Comparison of ENCODE assay signal across 8 mouse cellular contexts in the genomic region with DNA sequence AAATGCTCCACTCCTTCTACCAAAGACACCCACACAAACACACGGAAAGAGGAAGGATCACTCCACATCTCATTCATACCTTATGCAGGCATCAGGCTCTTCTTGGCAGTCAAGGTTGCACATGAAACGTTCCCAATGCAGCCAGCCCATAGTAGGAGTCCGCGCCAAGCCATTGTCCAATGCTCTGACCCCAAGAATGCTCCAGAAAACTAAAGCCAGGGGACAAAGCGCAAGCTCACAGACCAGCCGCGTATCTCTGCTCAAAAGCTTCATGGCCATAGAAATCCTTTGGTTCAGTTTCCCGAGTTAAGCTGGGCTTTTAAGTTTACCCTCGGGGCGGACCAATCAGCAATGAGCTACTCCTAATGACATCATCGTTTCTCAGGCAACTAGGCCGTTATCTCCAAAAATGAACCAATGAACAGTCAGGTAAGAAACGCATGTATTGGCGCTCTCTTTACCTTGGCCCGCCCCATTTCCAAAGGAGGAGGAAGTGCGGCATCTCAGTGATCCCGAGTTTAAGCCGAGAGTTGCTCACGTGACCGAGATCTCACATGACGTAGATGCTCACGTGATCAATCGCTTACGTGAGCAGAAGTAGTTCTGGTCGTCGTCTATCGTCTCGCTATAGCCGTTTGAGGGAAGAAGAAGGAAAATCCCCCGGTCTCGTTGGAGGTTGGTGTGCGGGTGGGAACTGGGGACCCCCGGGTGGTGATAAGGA. TPM values are rescaled to one million over a fixed set of nuclear protein-coding genes. Genes with fewer than 3 reads are reported as not detected.
DNase-seq lines count a peak whose midpoint lies in the region; ATAC-seq and TF ChIP-seq lines count a peak whose summit lies in the region.

TSS of gene Gla (minus strand) at position 467 of the 721 bp plus-strand sequence.
TSS of gene Hnrnph2 (plus strand) at position 521 of the 721 bp plus-strand sequence.

- peak within 1 kb of the TSS; percentile 61 for H3K4me3 ChIP-seq in hindbrain, embryonic 10.5 days
- peak within 1 kb of the TSS; percentile 53 for H3K4me3 ChIP-seq in lung, postnatal 0 days (ENCODE audit: low read depth, low read length)

- peak within 1 kb of the TSS; percentile 92 for H3K27ac ChIP-seq in hindbrain, embryonic 10.5 days
- peak within 1 kb of the TSS; percentile 91 for H3K27ac ChIP-seq in lung, postnatal 0 days (ENCODE audit: low read length)

- peaks cover 11% of the 10 kb centered on the region; the same call in 1 of the 2 replicates for H3K36me3 ChIP-seq in hindbrain, embryonic 10.5 days
- no peaks in the 10 kb centered on the region for H3K36me3 ChIP-seq in lung, postnatal 0 days (ENCODE audit: insufficient read depth, low read length)

- H3K9ac ChIP-seq in lung, postnatal 0 days (replicated peaks; ENCODE audit: low read depth), result peak within 1 kb of the TSS; percentile 54

- no peak for TF ChIP-seq CTCF in lung, postnatal 0 days (IDR thresholded peaks at IDR 0.05)

- no peaks in the 10 kb centered on the region for H3K27me3 ChIP-seq in hindbrain, embryonic 10.5 days (ENCODE audit: insufficient read depth, poor library complexity, severe bottlenecking)
- H3K27me3 ChIP-seq in lung, postnatal 0 days (replicated peaks; ENCODE audit: insufficient read depth, low read length), result no peaks in the 10 kb centered on the region

- peak; percentile 96 for ATAC-seq in frontal cortex, adult (ENCODE audit: low TSS enrichment)
- peak; percentile 98 for ATAC-seq in lung, postnatal 0 days

- H3K4me2 ChIP-seq in lung, postnatal 0 days (replicated peaks; ENCODE audit: low read depth, low read length), result peak within 1 kb of the TSS; percentile 56

- peak; percentile 43; the same call in 1 of the 2 replicates for TF ChIP-seq EP300 in lung, postnatal 0 days (IDR thresholded peaks at IDR 0.05)

- no peaks in the 10 kb centered on the region for H3K9me3 ChIP-seq in hindbrain, embryonic 10.5 days
- no peaks in the 10 kb centered on the region for H3K9me3 ChIP-seq in lung, postnatal 0 days (ENCODE audit: low read length)

- WGBS in hindbrain, embryonic 10.5 days, result 18% methylated on average over 33 of the region's 33 CpGs
- 15% methylated on average over 32 of the region's 33 CpGs for WGBS in lung, postnatal 0 days

- peaks cover 23% of the 10 kb centered on the region; the same call in 1 of the 2 replicates for H3K4me1 ChIP-seq in hindbrain, embryonic 10.5 days (replicated peaks)
- no peaks in the 10 kb centered on the region for H3K4me1 ChIP-seq in lung, postnatal 0 days (ENCODE audit: insufficient read depth, low read depth, low read length)

- DNase-seq in MN1 (ENCODE audit: low spot score), result peak; percentile 95
- DNase-seq in cerebellum, adult 9-10 months, result peak; percentile 94
- peak; percentile 91 for DNase-seq in hindbrain, embryonic 10.5 days (ENCODE audit: low spot score)
- peak; percentile 97 for DNase-seq in layer of hippocampus, adult 9-11 months
- peak; percentile 98 for DNase-seq in lung, postnatal 0 days (ENCODE audit: low spot score)
- DNase-seq in ovary, postnatal 14 days (ENCODE audit: low spot score), result peak; percentile 71
- peak; percentile 87 for DNase-seq in thymus, postnatal 14 days

RNA-seq across cellular contexts. Expression of gene Gla, which starts in this region (rescaled TPM):
- polyA plus RNA-seq in hindbrain, embryonic 10.5 days (2016; fragmentation: Nextera tagmentation; extraction: Ambion mirVana), result 4.9 and 6.2 TPM in 2 replicates
- 3.9 and 4.1 TPM in 2 replicates for polyA plus RNA-seq in lung, postnatal 0 days (2015; fragmentation: Nextera tagmentation; extraction: Ambion mirVana)

RNA-seq across cellular contexts. Expression of gene Hnrnph2, which starts in this region (rescaled TPM):
- 164 and 210 TPM in 2 replicates for polyA plus RNA-seq in hindbrain, embryonic 10.5 days (2016; fragmentation: Nextera tagmentation; extraction: Ambion mirVana)
- polyA plus RNA-seq in lung, postnatal 0 days (2015; fragmentation: Nextera tagmentation; extraction: Ambion mirVana), result 93.7 and 100 TPM in 2 replicates

Comparison
In these comparisons a context has a peak if more than half of its experiments do, and no peak if none do; other contexts are left out.
1. Peak in every context shown above with its lines: DNase-seq, ATAC-seq, H3K4me3 ChIP-seq and H3K27ac ChIP-seq.